Mouse (Mus musculus): ENCODE data around the gene Plekhg6.

DNA sequence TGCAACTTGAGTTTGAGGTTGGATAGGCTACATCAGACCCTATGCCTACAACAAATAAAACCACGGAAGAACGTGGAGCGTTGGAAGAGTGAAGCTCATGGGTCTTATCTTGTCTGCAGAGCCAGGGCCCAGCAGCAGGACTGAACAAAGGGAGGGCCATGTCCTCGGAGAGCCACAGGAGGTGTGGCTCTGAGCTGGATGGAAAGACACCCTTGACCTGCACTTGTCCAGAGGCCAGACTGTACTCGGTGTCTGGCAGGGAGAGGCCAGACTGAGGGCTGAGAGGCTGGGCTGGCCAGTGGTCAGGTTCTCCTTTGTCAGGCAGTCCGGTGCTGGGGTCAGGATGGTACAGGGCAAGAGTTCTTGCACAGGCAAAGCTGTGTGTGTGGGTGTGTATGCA is 55.3 kb downstream of the Plekhg6 start:
- TF ChIP-seq GATA1 (IDR thresholded peaks at IDR 0.05; ENCODE audit: low read length) (no peak), TAL1 (IDR thresholded peaks at IDR 0.05; ENCODE audit: low read length) (no peak)

All from erythroblast, embryonic 14.5 days (primary cell).